ENCODE assay signal across 16 mouse cellular contexts in the genomic region with DNA sequence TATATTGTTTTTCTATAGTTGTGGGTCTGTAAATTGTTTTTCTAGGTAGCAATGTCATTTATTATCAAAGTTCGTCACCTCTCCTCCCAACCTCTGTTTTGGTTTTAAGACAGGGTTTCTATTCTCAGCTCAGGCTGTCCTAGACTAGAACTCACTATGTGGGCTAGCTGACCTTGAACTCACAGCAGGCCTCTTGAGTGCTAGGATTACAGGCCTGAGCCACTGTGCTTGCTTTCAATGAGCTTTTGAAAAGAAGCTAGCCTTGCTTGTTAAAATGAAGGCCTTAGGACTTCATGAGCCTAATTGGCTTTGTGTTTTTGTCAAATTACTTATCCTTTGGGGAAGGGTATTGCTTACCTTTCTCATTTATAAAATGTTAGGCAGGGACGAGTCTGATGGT.
"Had no signal": no experiment of that assay in that cellular context is flagged by ENCODE, and none has a peak within 500 bp of the region (broad histone marks: within the 10 kb centered on the region; RNA-seq: fewer than 3 reads in every experiment).

No protein-coding gene starts in this region.

- H3K4me3 ChIP-seq: neural tube, embryonic 13.5 days; neural tube, embryonic 15.5 days; stomach, embryonic 15.5 days had no signal

- H3K27ac ChIP-seq: neural tube, embryonic 13.5 days; neural tube, embryonic 15.5 days; stomach, embryonic 15.5 days; stomach, postnatal 0 days had no signal

- H3K36me3 ChIP-seq: neural tube, embryonic 15.5 days; stomach, embryonic 15.5 days had no signal

- H3K27me3 ChIP-seq: neural tube, embryonic 13.5 days; neural tube, embryonic 15.5 days; stomach, embryonic 15.5 days had no signal

- H3K4me1 ChIP-seq: neural tube, embryonic 13.5 days; neural tube, embryonic 15.5 days; stomach, embryonic 15.5 days had no signal

- DNase-seq: retina, postnatal 1 day; right cerebral cortex, adult 18-20 months; right cerebral cortex, postnatal 14 days; right cerebral cortex, postnatal 25 days; right cerebral cortex, postnatal 4 days; spleen, adult 18-20 months; thymus, adult 18-20 months; thymus, adult 2 months; thymus, postnatal 14 days; thymus, postnatal 25 days; thymus, postnatal 36 days; thymus, postnatal 4 days had no signal
